Mouse (Mus musculus) G1E (cell line): Measurements from ENCODE around the gene Fkbp14.

ENCODE experiments used
- CTCF ChIP-seq: IDR thresholded peaks from 2 replicates; pipeline ENCODE4 v1.5.1; 2012; ENCODE audit warnings: low read depth, low read length, inconsistent platforms, mixed read lengths
- GATA1 ChIP-seq: IDR thresholded peaks from 2 replicates; pipeline ENCODE4 v1.6.1; 2012; ENCODE audit warnings: borderline replicate concordance, low read length, inconsistent platforms, mixed read lengths
- GATA2 ChIP-seq: IDR thresholded peaks from 2 replicates; pipeline ENCODE4 v1.6.1; 2012; ENCODE audit warnings: low read depth, low read length, inconsistent platforms, borderline replicate concordance
- POLR2AphosphoS5 ChIP-seq: IDR thresholded peaks from 2 replicates; pipeline ENCODE4 v1.6.1; 2012; ENCODE audit warnings: low read depth, low read length, inconsistent platforms; ENCODE audit not compliant: insufficient replicate concordance
- TAL1 ChIP-seq: conservative IDR thresholded peaks from 2 replicates; pipeline ENCODE4 v1.6.1; 2012; ENCODE audit warnings: low read depth, low read length, inconsistent platforms, mixed read lengths

- TF ChIP-seq CTCF (no peak), GATA2 (no peak), POLR2AphosphoS5 (no peak), GATA1 (no peak), TAL1 (no peak)
Observed at GRCm38 (mm10) chr6:54588212-54588611, 8.9 kb downstream of the Fkbp14 start.
